Mouse (Mus musculus): Measurements from ENCODE around the gene Ccdc124.

- TF ChIP-seq HCFC1 (IDR thresholded peaks at IDR 0.05; ENCODE audit: borderline replicate concordance, insufficient read depth, low read length) (no peak), ZC3H11A (IDR thresholded peaks at IDR 0.05; ENCODE audit: borderline replicate concordance, low read depth, low read length) (no peak), CHD2 (IDR thresholded peaks at IDR 0.05; ENCODE audit: low read depth, low read length) (no peak)
Observed at GRCm38 (mm10) chr8:70890656-70891055, 16.9 kb upstream of the Ccdc124 start.
